Mouse (Mus musculus) liver, adult 2 months (tissue): ENCODE results near the gene Use1.

Source experiments
- CTCF ChIP-seq: fragments of 200-500 bp; IDR thresholded peaks from 2 replicates; pipeline ENCODE4 v1.5.1; 2011; ENCODE audit warnings: low read depth, low read length, control low read depth
- POLR2A ChIP-seq: fragments of 200-500 bp; IDR thresholded peaks from 2 replicates; pipeline ENCODE4 v1.6.1; 2011; ENCODE audit warnings: low read length, control low read depth; ENCODE audit not compliant: insufficient read depth; ENCODE audit errors: extremely low read depth

GRCm38 (mm10) chr8:71407441-71407840 is 40.8 kb downstream of the Use1 start:
- no peak for TF ChIP-seq CTCF
- TF ChIP-seq POLR2A: no peak
